Mouse (Mus musculus) E14TG2a.4 (cell line): ENCODE measurements around the gene Srpk1.

ENCODE experiments used
- CTCF ChIP-seq: conservative IDR thresholded peaks from 2 replicates; pipeline ENCODE4 v1.5.1; 2014; ENCODE audit warnings: low read length
- NANOG ChIP-seq: IDR thresholded peaks from 2 replicates; pipeline ENCODE4 v1.6.1; 2014; ENCODE audit warnings: borderline replicate concordance, low read length, mixed read lengths
- POU5F1 ChIP-seq: IDR thresholded peaks from 2 replicates; pipeline ENCODE4 v1.6.1; 2014; ENCODE audit warnings: low read length, borderline replicate concordance

- TF ChIP-seq CTCF (no peak), NANOG (no peak), POU5F1 (no peak)
Observed at GRCm38 (mm10) chr17:28561613-28562012, 60.9 kb downstream of the Srpk1 start.
